Mouse (Mus musculus) liver, adult 2 months (tissue): ENCODE results near the gene Tpx2. TPM values are rescaled to one million over a fixed set of nuclear protein-coding genes. Genes with fewer than 3 reads are reported as not detected.
A peak's percentile ranks its signal among the peaks of the same experiment; 100 is the strongest.

Experiments used
- DNase-seq: peaks from one replicate; pipeline ENCODE4 v3.0.0-alpha.2; 2011; ENCODE audit warnings: low read depth, low spot score; ENCODE audit errors: extremely low read depth
- H3K27ac ChIP-seq: fragments of 200-500 bp; replicated peaks from 2 replicates; pipeline ENCODE4 v1.5.1; 2012; ENCODE audit warnings: low read depth, mild to moderate bottlenecking, control low read depth, inconsistent platforms, low read length; ENCODE audit not compliant: insufficient read depth
- H3K27me3 ChIP-seq: fragments of 200-500 bp; 2 replicates; pipeline ENCODE4 v1.6.1; 2012; ENCODE audit warnings: mild to moderate bottlenecking, moderate library complexity, low read length, inconsistent platforms; ENCODE audit not compliant: control insufficient read depth, insufficient read depth
- H3K36me3 ChIP-seq: fragments of 200-500 bp; 2 replicates; pipeline ENCODE4 v1.6.1; 2012; ENCODE audit warnings: low read length, inconsistent platforms; ENCODE audit not compliant: control insufficient read depth, insufficient read depth
- H3K4me1 ChIP-seq: fragments of 200-500 bp; 2 replicates; pipeline ENCODE4 v1.6.1; 2011; ENCODE audit warnings: low read length; ENCODE audit not compliant: control insufficient read depth, insufficient read depth
- H3K4me3 ChIP-seq: fragments of 200-500 bp; 2 replicates; pipeline ENCODE4 v1.5.1; 2011; ENCODE audit warnings: low read depth, mild to moderate bottlenecking, control low read depth, low read length, moderate library complexity; ENCODE audit not compliant: insufficient read depth
- H3K79me2 ChIP-seq: fragments of 200-500 bp; 2 replicates; pipeline ENCODE4 v1.6.1; 2012; ENCODE audit warnings: inconsistent platforms, mild to moderate bottlenecking, low read length, moderate library complexity; ENCODE audit not compliant: control insufficient read depth, insufficient read depth
- H3K9ac ChIP-seq: fragments of 200-500 bp; 2 replicates; pipeline ENCODE4 v1.6.1; 2012; ENCODE audit warnings: low read depth, mild to moderate bottlenecking, control low read depth, inconsistent platforms, low read length
- CTCF ChIP-seq: fragments of 200-500 bp; IDR thresholded peaks from 2 replicates; pipeline ENCODE4 v1.5.1; 2011; ENCODE audit warnings: low read depth, low read length, control low read depth
- POLR2A ChIP-seq: fragments of 200-500 bp; IDR thresholded peaks from 2 replicates; pipeline ENCODE4 v1.6.1; 2011; ENCODE audit warnings: low read length, control low read depth; ENCODE audit not compliant: insufficient read depth; ENCODE audit errors: extremely low read depth
- WGBS: fragments of 180-500 bp; shearing (Covaris S2); methylation state at CpG from one replicate; pipeline ENCODE4 v1.1.7; 2018; 5-methylcytosine and 5-hydroxymethylcytosine counted together
- polyA plus RNA-seq: library from polyadenylated mRNA; depleted of rRNA; stranded (reverse); fragments of >200 nt; gene quantifications from 2 replicates; pipeline ENCODE4 v1.2.3, GENCODE M21; 2012
- total RNA-seq: library from RNA; depleted of rRNA; stranded (reverse); fragments of >200 nt; gene quantifications from 2 replicates; pipeline ENCODE4 v1.2.3, GENCODE M21; 2014

Gene Tpx2
- total and polyA plus RNA-seq, 2 experiments: 0.04 to 0.18 TPM

- Histone ChIP-seq H3K4me1 (peaks cover 28% of the 10 kb centered on the region), H3K27me3 (no peaks in the 10 kb centered on the region), H3K9ac (no peak overlapping the region), H3K27ac (peak overlapping the region; percentile 60), H3K36me3 (peaks cover 4% of the 10 kb centered on the region), H3K4me3 (no peak overlapping the region), H3K79me2 (peaks cover 61% of the 10 kb centered on the region)
- DNase-seq: no peak
- no peak for TF ChIP-seq CTCF
- no peak for TF ChIP-seq POLR2A
Measured at GRCm38 (mm10) chr2:152821566-152821965, 26.2 kb upstream of the Tpx2 start.

- Histone ChIP-seq H3K9ac (no peak overlapping the region), H3K27ac (no peak overlapping the region), H3K27me3 (no peaks in the 10 kb centered on the region), H3K4me1 (peaks cover 26% of the 10 kb centered on the region), H3K79me2 (peaks cover 51% of the 10 kb centered on the region; the same call in 1 of the 2 replicates), H3K4me3 (no peak overlapping the region), H3K36me3 (peaks cover 4% of the 10 kb centered on the region)
- TF ChIP-seq CTCF: no peak
- no peak for TF ChIP-seq POLR2A
- no peak for DNase-seq
- WGBS: 100% methylated on average over 1 of the region's 1 CpGs
Measured at GRCm38 (mm10) chr2:152823770-152824169, 24.0 kb upstream of the Tpx2 start.

- TF ChIP-seq CTCF (no peak), POLR2A (no peak)
- no peak overlapping the region for H3K27ac ChIP-seq
- peaks cover 4% of the 10 kb centered on the region for H3K36me3 ChIP-seq
- no peaks in the 10 kb centered on the region for H3K27me3 ChIP-seq
- H3K9ac ChIP-seq: no peak overlapping the region
- no peak overlapping the region for H3K4me3 ChIP-seq
- no peak for DNase-seq
- H3K4me1 ChIP-seq: peaks cover 30% of the 10 kb centered on the region
- peaks cover 46% of the 10 kb centered on the region; the same call in 1 of the 2 replicates for H3K79me2 ChIP-seq
- WGBS: 89% methylated on average over 3 of the region's 3 CpGs
Measured at GRCm38 (mm10) chr2:152824438-152825167, 23.2 kb upstream of the Tpx2 start.

GRCm38 (mm10) chr2:152825168-152825697, 22.5 kb upstream of the Tpx2 start:
- peaks cover 43% of the 10 kb centered on the region; the same call in 1 of the 2 replicates for H3K79me2 ChIP-seq
- peaks cover 4% of the 10 kb centered on the region for H3K36me3 ChIP-seq
- H3K27ac ChIP-seq: no peak overlapping the region
- no peak for DNase-seq
- no peak overlapping the region for H3K4me3 ChIP-seq
- no peaks in the 10 kb centered on the region for H3K27me3 ChIP-seq
- TF ChIP-seq POLR2A (no peak), CTCF (no peak)
- peaks cover 28% of the 10 kb centered on the region for H3K4me1 ChIP-seq
- 89% methylated on average over 4 of the region's 4 CpGs for WGBS
- no peak overlapping the region for H3K9ac ChIP-seq

GRCm38 (mm10) chr2:152825713-152826112, 22.1 kb upstream of the Tpx2 start:
- WGBS: 81% methylated on average over 2 of the region's 2 CpGs
- Histone ChIP-seq H3K4me1 (peaks cover 24% of the 10 kb centered on the region), H3K27ac (no peak overlapping the region), H3K27me3 (no peaks in the 10 kb centered on the region), H3K9ac (no peak overlapping the region), H3K36me3 (peaks cover 4% of the 10 kb centered on the region), H3K4me3 (no peak overlapping the region), H3K79me2 (peaks cover 39% of the 10 kb centered on the region; the same call in 1 of the 2 replicates)
- DNase-seq: no peak
- TF ChIP-seq POLR2A: no peak
- no peak for TF ChIP-seq CTCF

- Histone ChIP-seq H3K4me3 (no peak overlapping the region), H3K27me3 (no peaks in the 10 kb centered on the region), H3K79me2 (peaks cover 35% of the 10 kb centered on the region; the same call in 1 of the 2 replicates), H3K27ac (no peak overlapping the region), H3K9ac (no peak overlapping the region), H3K4me1 (peaks cover 19% of the 10 kb centered on the region), H3K36me3 (peaks cover 4% of the 10 kb centered on the region)
- 80% methylated on average over 3 of the region's 3 CpGs for WGBS
- DNase-seq: no peak
- TF ChIP-seq POLR2A (no peak), CTCF (no peak)
Measured at GRCm38 (mm10) chr2:152826481-152826880, 21.3 kb upstream of the Tpx2 start.
